Mouse (Mus musculus) kidney, postnatal 14 days (tissue): ENCODE measurements at regions not wholly inside any gene's neighbourhood (a gene's known extent, or its start where the extent isn't known, plus 50 kb on each side); places are given as distances from the start of the nearest gene placed in this dataset.

Source experiments
- DNase-seq: peaks from one replicate; pipeline ENCODE4 v3.0.0; 2022; ENCODE audit warnings: mixed read lengths

DNA sequence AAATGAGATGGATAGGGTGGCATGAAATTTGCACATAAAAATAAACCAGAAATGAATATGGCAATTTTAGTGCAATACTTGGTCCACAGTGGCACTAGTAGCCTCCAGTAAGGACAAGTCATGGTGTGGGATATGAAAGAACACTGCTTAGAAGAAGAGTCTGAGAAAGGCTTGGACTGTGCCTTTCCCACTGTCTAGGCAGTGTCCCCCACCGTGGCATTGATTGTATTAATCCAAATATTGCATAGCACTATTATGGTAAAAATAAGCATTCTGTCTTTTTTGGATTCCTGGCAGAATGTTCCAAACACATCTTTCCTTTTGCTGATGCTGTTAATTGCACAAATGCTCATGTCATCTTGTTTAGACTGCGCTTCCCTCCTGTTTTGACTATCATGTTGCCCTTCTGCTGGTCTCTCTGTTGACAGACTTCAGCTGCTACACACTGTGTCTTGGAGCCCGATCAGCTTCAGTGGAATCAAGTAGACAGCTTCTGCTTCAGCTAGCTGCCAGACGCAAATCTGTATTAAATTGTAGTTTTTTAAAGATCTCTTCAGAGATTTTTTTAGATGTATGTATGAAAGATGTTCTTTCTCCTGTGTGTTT lies 186.2 kb upstream of the Robo2 start:
- peak; percentile 41 for DNase-seq

DNA sequence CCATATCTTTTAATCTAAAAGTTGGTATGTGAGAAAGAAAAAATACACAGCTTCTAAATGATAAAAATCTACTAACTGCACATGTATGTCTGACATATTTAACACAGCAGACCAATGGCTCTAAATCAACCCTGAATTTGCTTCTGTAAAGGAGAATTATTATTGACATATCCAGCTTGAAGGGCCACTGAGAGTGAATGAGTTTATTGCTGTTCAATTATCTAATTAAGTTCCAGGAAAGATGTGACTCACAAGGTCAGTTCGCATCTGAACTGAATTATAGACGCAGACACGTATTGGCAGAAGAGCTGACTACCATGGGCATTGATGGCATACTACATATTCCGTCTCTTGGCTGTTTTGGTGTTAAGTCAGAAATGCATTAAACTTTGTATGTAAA lies 180.3 kb upstream of the Robo2 start:
- DNase-seq, result no peak

DNA sequence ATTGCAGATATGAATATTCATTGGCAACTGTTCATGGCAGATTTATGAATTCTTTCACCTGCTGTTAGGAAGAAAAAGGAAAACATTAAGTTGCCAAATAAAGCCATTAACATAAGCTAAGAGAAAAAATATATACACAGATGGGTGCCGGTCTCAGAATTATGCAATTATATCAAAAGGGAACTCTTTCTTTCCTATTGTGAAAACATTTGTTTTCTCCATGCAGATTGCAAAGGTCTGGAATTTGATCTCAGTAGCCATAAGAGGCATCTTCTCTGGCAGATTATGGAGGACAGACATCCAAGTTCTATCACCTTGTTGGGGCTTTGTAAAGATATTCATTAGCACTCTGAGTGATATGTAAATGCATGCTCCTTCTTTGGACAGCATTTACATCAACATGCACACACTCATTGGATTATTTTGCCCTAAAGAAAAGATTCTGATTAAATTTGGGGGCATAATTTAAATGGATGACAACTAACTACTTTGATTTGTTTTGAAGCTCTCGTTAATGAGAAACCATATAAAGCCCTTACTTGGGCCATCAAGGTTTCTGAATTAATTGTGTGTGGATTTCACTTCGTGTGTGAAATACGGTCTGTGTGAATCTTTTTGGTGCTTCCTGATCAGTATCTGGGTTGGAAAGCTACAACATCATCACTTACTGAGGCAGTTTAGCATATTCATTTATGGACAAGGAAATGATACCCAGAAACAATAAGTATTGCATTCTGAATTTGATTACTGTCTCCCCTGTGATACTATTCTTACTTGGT lies 171.2 kb upstream of the Robo2 start:
- no peak for DNase-seq

DNA sequence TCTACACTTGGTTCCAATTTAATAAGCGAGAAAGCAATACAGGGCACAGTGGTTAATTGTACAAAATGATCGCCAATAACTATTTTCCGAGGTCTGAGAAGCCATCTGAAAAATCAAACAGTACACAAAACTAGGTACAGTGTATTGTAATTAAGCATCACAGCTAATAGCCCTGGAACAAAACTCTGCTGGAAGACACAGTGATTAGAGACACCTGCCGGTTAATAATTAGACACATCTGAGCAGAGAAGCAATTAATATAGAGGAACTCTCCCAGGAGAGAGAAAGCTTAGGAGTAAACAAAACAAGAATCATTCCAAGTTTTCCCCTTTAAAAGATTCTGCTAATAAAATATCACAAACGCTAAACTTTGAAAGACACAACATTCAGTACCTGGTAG lies 136.7 kb upstream of the Robo2 start:
- DNase-seq, result no peak

DNA sequence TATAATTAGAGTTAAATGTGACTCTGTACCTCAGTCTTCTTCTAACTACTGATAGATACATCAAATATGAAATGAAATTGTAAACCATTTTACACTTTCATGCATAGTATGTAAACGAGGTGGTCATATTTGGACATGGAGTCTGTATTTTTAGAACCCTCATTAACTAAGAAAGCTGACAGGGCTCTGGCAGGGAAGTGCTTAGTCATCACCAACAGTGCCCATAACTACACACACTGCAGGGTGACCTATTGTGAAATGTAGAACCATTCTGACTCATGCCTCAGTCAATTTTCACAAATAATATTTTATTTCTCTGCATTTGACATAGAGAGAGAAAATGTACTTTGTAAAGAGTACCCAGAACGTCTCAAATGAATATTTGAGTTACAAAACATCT lies 118.9 kb upstream of the Robo2 start:
- no peak for DNase-seq

DNA sequence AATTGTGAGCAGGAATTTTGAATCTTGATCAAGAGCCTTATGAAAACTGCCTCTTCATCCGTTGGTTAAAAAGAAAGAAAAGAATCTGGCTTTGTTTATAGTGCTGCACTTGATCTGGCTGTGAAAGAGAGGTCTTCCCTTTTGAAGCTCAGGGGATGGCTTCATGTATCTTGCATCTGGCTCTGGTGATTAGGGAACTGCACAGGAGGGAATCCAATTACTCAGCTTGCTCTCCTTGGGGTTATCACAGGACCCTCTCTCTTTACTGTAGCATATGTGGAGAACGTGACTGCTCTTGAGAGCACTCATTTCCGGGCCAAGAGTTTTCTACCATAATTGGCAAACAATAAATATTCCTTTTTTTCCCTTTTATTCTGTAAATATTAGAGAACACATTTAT lies 116.6 kb upstream of the Robo2 start:
- no peak for DNase-seq

DNA sequence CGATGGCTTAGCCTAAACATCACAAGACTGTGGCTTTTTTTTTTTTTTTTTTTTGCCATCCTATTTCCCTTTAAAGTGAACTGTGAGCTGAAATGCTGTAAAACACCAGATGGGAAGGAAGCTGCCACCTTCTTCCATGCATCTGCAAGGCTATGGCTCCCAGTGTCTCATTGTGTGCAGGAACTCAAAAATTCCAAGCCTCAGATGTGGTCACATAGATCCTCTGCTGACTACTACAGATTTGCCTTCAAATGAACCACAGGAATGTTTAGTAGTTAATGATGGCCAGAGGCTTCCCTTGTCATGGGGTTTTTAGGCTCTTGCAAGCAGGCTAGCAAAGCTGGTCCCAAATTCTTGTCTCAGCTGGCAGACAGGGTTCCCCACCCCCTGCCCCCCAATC lies 114.9 kb upstream of the Robo2 start:
- DNase-seq, result no peak

DNA sequence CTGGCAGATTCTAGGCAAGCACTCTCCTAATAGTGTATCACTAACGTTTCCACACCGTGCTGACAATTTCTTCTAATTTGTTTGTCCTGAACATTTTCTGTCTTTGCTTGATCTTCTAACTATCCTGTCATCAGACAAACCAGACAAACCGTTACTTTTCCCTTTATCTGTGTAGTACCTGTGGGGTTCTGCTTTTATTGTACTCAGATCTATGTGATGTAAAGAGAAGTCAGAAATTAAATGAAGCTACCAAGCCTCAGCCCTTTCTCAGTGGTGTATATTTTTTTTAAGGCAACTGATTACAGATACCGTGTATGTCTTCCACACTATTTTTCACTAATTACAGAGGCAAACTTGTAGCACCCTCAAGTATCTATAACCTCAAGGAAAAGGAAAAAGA lies 108.9 kb upstream of the Robo2 start:
- DNase-seq, result no peak

DNA sequence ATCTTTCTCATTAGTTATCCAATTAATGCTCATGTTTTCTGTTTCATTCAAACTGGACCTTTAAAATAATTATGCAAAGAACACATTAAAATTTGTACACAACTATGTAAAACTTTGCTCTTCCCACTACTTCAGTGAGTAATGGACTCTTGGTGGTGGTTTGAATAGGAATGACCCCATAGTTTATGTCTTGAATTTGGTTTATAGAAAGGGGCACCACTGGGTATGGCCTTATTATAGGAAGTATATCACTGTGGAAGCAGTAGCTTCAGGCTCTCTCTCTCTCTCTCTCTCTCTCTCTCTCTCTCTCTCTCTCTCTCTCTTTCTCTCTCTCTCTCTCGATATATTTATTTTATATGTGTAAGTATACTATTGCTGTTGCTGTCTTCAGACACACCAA lies 106.3 kb upstream of the Robo2 start:
- no peak for DNase-seq

DNA sequence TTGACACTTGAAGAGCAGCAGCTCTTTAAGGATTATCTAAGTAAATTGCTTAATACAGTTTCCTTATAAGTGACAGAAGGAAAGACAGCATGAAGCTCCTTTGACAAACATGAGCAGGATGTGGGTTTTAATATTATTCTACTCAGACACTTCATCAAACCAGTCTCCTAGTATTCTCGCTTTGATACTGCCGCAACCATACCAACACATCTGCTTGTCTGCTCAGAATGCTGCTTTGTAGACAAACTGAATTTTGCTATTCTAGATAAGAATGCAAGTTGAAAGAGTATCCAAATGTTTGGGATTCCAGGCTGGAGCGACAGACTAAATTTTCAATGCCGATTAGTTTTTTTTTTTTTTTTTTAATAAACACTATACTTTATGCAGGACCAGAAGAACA lies 105.7 kb upstream of the Robo2 start:
- DNase-seq, result no peak

DNA sequence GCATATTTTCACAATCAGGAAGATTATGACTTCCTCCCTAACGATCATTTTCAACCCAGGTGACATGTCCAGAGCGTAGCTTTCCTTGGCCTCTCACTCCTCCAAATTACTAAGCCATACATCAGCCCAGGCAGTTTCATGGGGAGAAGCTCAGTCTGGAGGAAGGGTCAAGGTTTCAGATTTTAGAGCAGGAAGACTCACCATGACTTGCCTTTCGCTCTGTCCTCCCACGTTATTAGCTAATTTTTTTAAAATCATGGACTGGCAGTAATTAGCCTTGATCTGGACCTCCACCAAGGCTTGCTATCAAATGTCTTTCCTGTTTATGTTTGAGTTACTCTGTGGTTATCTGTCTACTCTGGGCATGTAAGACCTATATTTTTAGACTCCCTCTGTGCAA lies 102.9 kb upstream of the Robo2 start:
- DNase-seq, result no peak

DNA sequence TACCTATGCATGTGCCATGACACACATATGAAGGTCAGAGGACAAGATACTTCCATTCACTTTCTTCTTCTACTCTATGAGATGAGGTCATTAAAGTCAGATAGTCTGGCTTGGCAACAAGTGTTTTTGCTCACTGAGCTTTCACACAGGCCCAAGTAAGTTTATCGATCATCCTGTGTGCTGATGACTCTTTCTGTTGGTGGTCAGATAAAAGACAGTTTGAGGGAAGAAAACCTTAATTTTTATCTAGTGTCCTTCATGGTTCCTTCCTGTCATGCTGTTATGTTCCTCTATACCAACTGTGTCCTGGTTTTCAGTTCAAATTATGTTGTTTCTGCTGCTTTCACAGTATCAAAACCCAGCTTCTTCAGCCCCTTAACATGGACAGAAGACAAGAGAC lies 98.8 kb upstream of the Robo2 start:
- no peak for DNase-seq

DNA sequence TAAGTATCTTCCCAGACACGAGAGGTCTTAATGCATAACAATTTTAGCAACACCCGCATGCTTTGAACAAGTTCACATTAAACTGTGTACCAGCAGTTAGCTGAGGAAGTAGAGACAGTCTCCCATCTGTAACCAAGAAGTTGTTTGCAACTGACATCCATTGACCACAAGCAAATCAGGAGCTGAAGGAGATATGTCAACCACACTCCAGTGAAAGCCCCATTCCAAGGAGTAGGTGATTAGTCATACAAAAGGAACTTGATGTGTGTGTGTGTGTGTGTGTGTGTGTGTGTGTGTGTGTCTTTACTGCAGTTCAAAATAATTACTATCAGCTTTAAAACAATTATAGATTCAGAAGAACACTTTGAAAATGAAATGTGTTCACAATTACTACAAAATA lies 97.9 kb upstream of the Robo2 start:
- no peak for DNase-seq

DNA sequence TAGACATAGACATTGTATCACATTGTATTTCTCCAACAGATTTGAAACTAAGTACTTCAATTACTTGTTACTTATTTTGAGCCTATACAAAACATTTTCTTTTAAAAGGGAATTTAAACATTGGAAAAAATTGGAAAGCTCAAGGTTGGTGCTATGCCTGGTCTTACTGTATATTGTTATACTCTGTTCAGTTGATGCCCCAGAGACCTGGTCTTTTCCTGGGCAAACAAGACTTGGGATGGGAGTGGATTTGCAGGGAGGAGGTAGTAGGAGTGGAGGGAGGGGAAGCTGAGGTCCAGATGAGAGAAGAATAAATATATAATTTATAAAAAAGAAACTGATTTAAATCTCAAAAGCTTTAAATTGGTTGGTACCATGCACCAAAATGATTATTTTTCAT lies 95.1 kb upstream of the Robo2 start:
- no peak for DNase-seq

DNA sequence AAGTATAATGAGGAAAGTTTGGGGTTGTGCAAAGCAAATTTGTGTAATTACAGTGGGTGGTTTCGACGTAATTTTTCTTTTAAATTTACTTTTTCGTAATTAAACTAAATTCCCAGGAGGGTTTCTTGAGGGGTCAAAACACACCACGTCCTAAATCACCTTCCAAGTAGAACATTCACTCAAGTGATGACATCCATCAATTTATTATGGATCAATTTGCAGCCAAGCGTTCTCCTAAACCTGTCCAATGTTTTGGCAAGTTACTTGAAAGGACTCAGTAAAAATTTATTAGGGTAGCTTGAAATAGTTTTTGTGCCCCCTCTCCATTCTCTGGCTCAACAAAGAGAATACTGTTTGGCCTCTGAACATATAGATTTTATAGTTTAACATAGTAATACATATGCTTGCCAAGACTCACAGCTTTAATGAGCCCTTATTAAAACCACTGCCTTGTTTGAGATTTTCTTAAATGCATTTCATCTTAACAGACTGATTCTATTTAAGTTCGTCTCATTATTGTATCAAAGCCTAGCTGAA lies 94.6 kb upstream of the Robo2 start:
- no peak for DNase-seq

DNA sequence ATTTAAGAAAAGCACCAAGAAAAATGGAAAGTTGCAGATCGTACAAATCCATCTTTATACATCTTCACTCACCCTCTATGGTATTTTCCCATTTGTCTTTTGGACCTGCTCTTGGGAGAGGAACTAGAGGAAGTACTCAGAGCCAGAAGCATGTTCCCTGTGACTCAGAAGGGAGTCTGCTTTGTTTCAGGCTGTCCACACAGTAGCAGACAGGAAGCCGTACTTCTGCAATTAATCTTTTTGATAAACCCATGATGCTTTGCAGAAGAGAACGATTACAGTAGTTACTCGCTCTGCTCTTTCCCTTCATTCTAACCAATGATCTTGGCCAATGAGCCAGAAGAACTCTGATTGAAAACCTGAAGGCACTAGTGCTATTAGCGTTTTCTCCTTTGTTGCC lies 92.8 kb upstream of the Robo2 start:
- DNase-seq, result no peak

DNA sequence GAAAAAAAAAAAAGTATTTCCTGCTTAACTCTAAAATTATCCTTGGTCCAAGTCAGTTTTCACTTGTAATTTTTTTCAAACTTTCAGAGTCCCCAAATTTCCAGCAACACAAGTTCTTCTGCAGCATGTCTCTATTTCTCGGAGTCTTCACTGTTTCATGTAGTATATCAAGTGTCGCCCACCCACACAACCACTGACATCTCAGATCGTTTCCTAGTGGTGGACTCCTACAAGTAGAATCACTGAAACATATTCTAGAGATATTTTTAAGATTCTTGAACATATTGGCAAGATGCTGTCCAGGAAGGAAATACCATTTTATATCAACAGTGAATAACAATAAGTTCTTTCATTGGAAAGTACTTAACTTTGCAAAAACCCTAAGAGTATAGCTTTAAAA lies 89.1 kb upstream of the Robo2 start:
- no peak for DNase-seq

DNA sequence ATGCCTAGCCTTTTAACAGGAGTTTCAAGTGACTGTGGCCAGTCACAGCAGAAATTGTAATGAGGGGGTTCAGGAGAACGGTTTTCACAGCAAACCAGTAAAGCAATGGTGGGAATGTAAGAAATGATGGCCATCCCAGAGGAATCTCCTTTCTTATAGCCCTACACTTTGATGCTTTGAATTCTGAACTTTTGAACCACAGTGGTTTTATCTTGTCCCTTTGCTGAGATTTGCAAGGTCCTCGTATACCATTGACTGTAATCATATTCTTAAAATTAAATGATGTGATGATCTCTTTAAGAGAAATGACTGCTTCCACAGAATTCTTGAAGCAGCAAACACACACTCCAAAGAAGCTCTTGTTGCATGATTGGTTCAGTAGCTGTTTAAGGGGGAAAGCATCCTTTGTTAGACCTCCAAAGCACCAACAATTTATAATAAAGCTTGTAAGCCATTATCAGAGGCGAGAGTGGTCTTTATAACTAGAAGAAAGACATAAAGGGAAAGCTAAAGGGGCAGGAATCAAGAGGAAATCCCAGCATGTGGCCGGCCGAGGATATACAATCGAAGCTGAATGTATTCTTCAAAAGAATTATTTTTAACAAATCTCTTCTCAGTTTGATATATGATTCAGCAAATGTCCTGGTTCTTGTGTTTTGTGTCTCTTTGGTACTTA lies 56.3 kb upstream of the Robo2 start:
- DNase-seq, result no peak

DNA sequence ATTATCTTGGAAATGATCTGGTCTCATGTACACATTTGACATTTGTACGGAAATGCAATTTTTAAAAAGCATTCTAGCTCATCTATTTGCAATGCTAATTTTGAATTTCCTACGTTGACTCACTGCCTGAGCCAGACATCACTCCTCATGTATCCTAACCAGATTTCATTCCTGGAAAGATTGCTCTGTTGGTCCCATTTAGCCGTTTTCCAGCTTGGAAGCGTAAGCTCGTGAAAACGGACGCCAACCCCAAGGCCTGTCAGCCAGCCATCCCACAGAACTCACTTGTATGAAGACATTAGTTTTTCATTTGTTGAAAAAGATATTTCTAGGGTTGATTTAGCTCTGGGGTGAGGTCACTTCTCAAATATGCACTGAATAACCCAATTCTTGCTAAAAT lies 55.5 kb upstream of the Robo2 start:
- no peak for DNase-seq

DNA sequence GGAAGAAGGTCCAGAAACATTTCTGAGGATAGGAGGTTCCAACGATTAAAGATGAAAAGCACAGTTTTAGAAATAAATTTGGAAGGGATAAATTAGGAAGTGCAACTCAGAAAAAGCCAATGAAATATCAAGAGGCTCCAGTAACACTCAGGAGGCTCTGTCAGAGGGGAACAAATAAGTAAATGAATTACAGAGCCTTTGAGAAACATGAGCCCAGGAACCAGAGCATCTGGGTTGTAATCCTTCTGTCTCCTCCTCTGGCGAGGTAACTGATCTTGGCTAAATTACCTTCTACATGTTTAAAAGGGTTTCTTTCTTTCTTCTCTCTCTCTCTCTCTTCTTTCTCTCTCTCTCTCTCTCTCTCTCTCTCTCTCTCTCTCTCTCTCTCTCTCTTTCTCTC lies 53.2 kb upstream of the Robo2 start:
- DNase-seq, result no peak

DNA sequence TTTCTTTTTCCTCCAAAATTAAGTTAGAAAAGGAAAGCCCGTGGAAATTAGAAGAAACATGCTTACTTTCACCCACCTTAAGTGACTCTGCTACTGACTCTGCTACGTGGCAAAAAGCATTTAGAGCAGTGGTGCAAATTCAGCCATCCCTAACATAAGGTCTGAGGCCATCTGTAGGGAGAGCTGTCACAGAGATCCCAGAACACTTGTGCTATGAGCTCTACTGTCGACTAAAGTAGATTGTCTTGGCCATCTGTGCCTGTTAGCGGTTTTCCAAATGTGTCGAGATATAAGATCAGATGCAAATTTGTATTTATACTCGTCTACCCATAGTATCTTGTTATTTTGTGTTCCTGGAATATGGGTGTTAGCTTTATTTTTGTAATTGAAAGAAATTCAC lies 52.7 kb upstream of the Robo2 start:
- no peak for DNase-seq

DNA sequence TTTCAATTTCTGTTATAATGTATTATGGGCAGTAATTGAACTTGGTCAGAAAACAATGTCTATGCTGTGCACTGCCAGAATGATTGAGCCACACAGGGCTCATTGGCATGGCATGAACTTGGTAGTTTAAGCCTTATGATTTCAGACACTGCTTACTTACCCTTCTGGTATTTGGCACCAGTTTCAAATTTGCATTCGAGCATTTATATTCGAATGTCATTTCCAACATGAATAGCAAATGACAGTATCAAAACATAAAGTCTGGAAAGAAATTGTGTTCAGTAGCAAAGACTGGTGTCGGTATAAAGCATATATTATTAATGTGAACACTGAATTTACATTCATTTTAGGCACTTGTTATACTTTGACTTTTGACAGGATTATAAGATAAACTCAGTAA lies 50.8 kb upstream of the Robo2 start:
- DNase-seq, result no peak
